Comparison of ENCODE assay signal across 15 mouse cellular contexts in the genomic region with DNA sequence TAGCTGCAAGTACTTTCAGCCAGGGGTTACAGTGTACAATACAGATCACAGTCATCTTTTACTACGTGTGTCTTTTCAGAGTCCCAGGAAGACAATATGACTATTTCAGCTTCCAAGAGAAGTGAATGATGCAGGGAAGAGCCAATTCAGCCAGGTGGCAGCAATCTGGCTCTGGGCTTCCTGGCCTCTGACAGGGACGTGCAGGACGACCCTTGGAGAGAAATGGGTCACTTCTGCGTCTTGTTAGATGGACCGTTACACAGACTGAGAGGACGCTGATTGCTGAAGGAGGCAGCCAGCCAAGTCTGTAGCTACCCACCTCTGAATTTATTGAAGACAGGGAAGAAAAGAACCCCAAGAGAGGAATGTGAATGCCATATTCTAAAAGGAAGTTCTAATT. TPM values are rescaled to one million over a fixed set of nuclear protein-coding genes. Genes with fewer than 3 reads are reported as not detected.
A peak's percentile ranks its signal among the peaks of the same experiment; 100 is the strongest.
DNase-seq lines count a peak whose midpoint lies in the region; ATAC-seq and TF ChIP-seq lines count a peak whose summit lies in the region.
"Had no signal": no experiment of that assay in that cellular context is flagged by ENCODE, and none has a peak within 500 bp of the region (broad histone marks: within the 10 kb centered on the region; RNA-seq: fewer than 3 reads in every experiment).

No protein-coding gene starts in this region.

- H3K9me3 ChIP-seq in kidney, postnatal 0 days (replicated peaks; ENCODE audit: low read length): no peaks in the 10 kb centered on the region
- H3K9me3 ChIP-seq in kidney, embryonic 15.5 days (replicated peaks): no peaks in the 10 kb centered on the region
- H3K9me3 ChIP-seq in stomach, embryonic 16.5 days (replicated peaks; ENCODE audit: control insufficient read depth, low read length): no peaks in the 10 kb centered on the region
- H3K9me3 ChIP-seq: midbrain, embryonic 12.5 days had no signal

- no peak overlapping the region for H3K4me3 ChIP-seq in kidney, postnatal 0 days (replicated peaks; ENCODE audit: low read depth, low read length)
- H3K4me3 ChIP-seq in kidney, embryonic 15.5 days (replicated peaks): no peak overlapping the region
- no peak overlapping the region for H3K4me3 ChIP-seq in stomach, embryonic 16.5 days (replicated peaks; ENCODE audit: low read length)
- H3K4me3 ChIP-seq: midbrain, embryonic 12.5 days had no signal

- 43% methylated on average over 6 of the region's 6 CpGs for WGBS in kidney, postnatal 0 days
- 34% methylated on average over 6 of the region's 6 CpGs for WGBS in kidney, embryonic 15.5 days
- WGBS in stomach, embryonic 16.5 days: 48% methylated on average over 6 of the region's 6 CpGs

- intact Hi-C loops in heart, postnatal 36 days (cut with DNase I): loop anchor here (5.0 kb wide), 1 partner anchor 34 kb away; no protein-coding TSS in a partner anchor

- no peak overlapping the region for H3K9ac ChIP-seq in kidney, postnatal 0 days (ENCODE audit: low read depth, low read length)
- no peak overlapping the region for H3K9ac ChIP-seq in kidney, embryonic 15.5 days
- no peak overlapping the region for H3K9ac ChIP-seq in stomach, embryonic 16.5 days (ENCODE audit: low read length)
- H3K9ac ChIP-seq: forebrain, postnatal 0 days; lung, embryonic 14.5 days; midbrain, embryonic 12.5 days had no signal

- H3K27ac ChIP-seq in kidney, postnatal 0 days: no peak overlapping the region
- H3K27ac ChIP-seq in kidney, embryonic 15.5 days: no peak overlapping the region
- H3K27ac ChIP-seq in stomach, embryonic 16.5 days (ENCODE audit: low read length): peak overlapping the region; percentile 84
- H3K27ac ChIP-seq: macrophage; midbrain, embryonic 12.5 days had no signal

- H3K4me2 ChIP-seq in kidney, postnatal 0 days (ENCODE audit: low read length): no peak overlapping the region
- H3K4me2 ChIP-seq in kidney, embryonic 15.5 days: no peak overlapping the region
- no peak overlapping the region for H3K4me2 ChIP-seq in stomach, embryonic 16.5 days (ENCODE audit: low read depth, low read length)
- H3K4me2 ChIP-seq: lung, embryonic 14.5 days; midbrain, embryonic 12.5 days had no signal

- DNase-seq in heart, adult 11 months: peak; percentile 48
- no peak for DNase-seq in heart, postnatal 36 days
- DNase-seq in kidney, postnatal 0 days (ENCODE audit: low spot score): no peak
- peak; percentile 34 for DNase-seq in retina, postnatal 1 day
- no peak for DNase-seq in retina, embryonic 14.5 days (ENCODE audit: low spot score)
- DNase-seq in B cell, adult 2 months: no peak
- DNase-seq: adrenal gland, postnatal 25 days; forebrain, postnatal 0 days; heart, adult 18-20 months; liver; lung, embryonic 14.5 days had no signal

- TF ChIP-seq CTCF in kidney, postnatal 0 days (IDR thresholded peaks at IDR 0.05; ENCODE audit: low read depth): peak; percentile 43; the same call in 1 of the 2 replicates

- H3K4me1 ChIP-seq in kidney, postnatal 0 days (replicated peaks; ENCODE audit: insufficient read depth, low read length): peaks cover 46% of the 10 kb centered on the region
- peaks cover 72% of the 10 kb centered on the region for H3K4me1 ChIP-seq in kidney, embryonic 15.5 days
- H3K4me1 ChIP-seq in stomach, embryonic 16.5 days (ENCODE audit: control insufficient read depth, insufficient read depth, low read length): peaks cover 64% of the 10 kb centered on the region

- H3K27me3 ChIP-seq in kidney, postnatal 0 days (ENCODE audit: insufficient read depth, low read length): no peaks in the 10 kb centered on the region
- H3K27me3 ChIP-seq in kidney, embryonic 15.5 days: no peaks in the 10 kb centered on the region
- H3K27me3 ChIP-seq in stomach, embryonic 16.5 days (ENCODE audit: control insufficient read depth, insufficient read depth, low read length): no peaks in the 10 kb centered on the region
- H3K27me3 ChIP-seq: midbrain, embryonic 12.5 days had no signal

- H3K36me3 ChIP-seq in kidney, postnatal 0 days (ENCODE audit: insufficient read depth, low read length): no peaks in the 10 kb centered on the region
- peaks cover 14% of the 10 kb centered on the region; the same call in 1 of the 2 replicates for H3K36me3 ChIP-seq in kidney, embryonic 15.5 days
- no peaks in the 10 kb centered on the region for H3K36me3 ChIP-seq in stomach, embryonic 16.5 days (ENCODE audit: control insufficient read depth, insufficient read depth, low read length)
- H3K36me3 ChIP-seq: midbrain, embryonic 12.5 days had no signal

- ATAC-seq in kidney, postnatal 0 days (replicated peaks; ENCODE audit: low FRiP score, low read depth): no peak
- ATAC-seq in kidney, embryonic 15.5 days (replicated peaks; ENCODE audit: low FRiP score): no peak
- no peak for ATAC-seq in stomach, embryonic 16.5 days (ENCODE audit: insufficient read depth, low FRiP score)
- ATAC-seq: forebrain, postnatal 0 days had no signal

RNA-seq across cellular contexts. Expression of gene Rcor2, which starts 36.7 kb away (rescaled TPM):
- total RNA-seq in heart, postnatal 36 days (2021): 1 to 10 TPM; 5.4 to 7.8 TPM
- 4.9 and 6.3 TPM in 2 replicates for polyA plus RNA-seq in kidney, postnatal 0 days (2015; fragmentation: Nextera tagmentation; extraction: Ambion mirVana)
- 15.9 and 16.0 TPM in 2 replicates for polyA plus RNA-seq in kidney, embryonic 15.5 days (2015; fragmentation: Nextera tagmentation; extraction: Ambion mirVana)
- 5.4 and 9.7 TPM in 2 replicates for polyA plus RNA-seq in stomach, embryonic 16.5 days (2015; fragmentation: Nextera tagmentation; extraction: Ambion mirVana)

RNA-seq across cellular contexts. Expression of gene Mark2, which starts 37.9 kb away (rescaled TPM):
- total RNA-seq in heart, postnatal 36 days (2021): 10 to 100 TPM; 42.8 to 51.2 TPM
- 32.9 and 35.5 TPM in 2 replicates for polyA plus RNA-seq in kidney, postnatal 0 days (2015; fragmentation: Nextera tagmentation; extraction: Ambion mirVana)
- polyA plus RNA-seq in kidney, embryonic 15.5 days (2015; fragmentation: Nextera tagmentation; extraction: Ambion mirVana): 39.8 and 45.1 TPM in 2 replicates
- polyA plus RNA-seq in stomach, embryonic 16.5 days (2015; fragmentation: Nextera tagmentation; extraction: Ambion mirVana): 41.2 and 42.7 TPM in 2 replicates

Comparison
In these comparisons a context has a peak if more than half of its experiments do, and no peak if none do; other contexts are left out.
1. DNase-seq: peak in heart, adult 11 months (single experiment) and retina, postnatal 1 day (single experiment); none in heart, postnatal 36 days (0 of 2), kidney, postnatal 0 days (single experiment), retina, embryonic 14.5 days (single experiment) and B cell, adult 2 months (0 of 2).